Mouse (Mus musculus): ENCODE data around the gene Kif27.

Gene Kif27

DNA sequence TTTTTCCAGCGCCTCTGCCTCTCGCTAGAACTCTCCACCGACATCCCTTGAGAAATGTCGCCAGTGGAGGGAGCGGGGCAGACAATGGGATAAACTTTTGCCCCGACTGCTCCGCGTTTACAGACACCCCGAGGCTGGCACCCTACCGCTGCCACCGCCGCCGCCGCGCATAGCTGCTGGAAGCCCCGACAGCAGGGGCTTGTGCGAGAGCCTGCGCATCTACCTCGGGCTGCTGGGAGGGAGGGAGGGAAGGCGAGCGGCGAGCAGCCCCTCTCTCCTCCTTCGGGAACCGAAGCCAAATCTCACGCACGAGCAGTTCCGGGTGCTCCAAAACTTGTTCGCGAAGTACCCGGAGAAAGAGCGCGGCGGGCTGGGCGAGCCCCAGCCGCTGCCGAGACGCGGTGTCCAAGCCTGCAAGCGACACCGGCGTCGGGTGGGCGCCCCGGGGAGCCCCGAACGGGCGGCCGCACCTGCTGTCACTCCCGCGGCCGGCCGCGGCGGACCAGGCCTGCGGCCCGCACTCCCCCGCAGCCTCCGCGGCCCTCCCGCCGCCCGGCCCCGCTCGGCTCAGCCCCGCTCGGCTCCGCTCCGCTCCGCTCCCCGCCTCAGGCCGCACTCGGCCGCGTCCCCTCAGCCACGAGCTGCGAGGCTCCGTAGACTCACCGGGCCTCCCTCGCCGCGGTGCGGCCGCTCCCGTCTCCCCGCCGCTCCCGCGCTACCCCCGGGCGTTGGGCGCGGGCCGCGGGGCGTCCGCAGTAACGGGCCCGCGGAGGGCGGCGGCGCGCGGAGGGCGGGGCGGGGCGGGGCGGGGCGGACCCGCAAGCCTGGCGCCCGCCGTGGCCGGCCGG, 85.3 kb downstream of the Kif27 start:
- no peak for TF ChIP-seq GATA4 (IDR thresholded peaks at IDR 0.05; ENCODE audit: insufficient replicate concordance, low read length)

DNA sequence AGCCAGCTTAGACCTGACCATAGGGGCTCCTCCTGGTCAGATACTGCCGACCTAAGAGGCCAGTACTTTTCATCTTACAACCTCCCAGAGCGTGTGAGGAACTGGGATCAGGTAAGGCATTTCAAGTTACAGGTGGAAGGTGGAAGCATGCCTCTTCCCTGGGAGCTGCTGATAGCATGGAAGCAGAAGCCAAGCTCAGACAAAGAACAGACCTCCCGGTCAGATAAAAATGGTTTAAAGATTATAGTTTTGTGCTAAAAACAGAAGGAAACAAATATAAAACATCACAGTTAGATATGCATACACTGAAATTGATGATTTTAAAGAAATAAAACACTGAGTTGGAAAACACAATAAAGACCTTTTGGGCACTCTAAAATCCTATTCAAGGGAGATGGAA, 92.1 kb downstream of the Kif27 start:
- no peak for TF ChIP-seq GATA4 (IDR thresholded peaks at IDR 0.05; ENCODE audit: insufficient replicate concordance, low read length)

DNA sequence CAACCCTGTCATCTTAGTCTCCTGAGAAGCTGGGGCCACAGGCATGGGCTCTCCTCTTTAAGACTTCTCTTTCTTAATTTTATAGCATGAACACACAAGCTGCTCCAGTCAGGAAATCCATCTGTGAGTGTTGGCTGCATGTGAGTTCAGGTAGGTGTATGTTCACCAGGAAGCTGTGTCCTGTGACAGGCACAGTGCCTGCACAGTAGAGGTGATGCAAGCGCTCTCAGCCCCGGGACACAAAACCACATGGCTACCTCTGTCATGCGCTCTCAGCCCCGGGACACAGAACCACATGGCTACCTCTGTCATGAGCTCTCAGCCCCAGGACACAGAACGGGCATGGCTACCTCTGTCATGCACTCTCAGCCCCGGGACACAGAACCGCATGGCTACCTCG, 95.4 kb downstream of the Kif27 start:
- TF ChIP-seq GATA4 (IDR thresholded peaks at IDR 0.05; ENCODE audit: insufficient replicate concordance, low read length), result no peak

DNA sequence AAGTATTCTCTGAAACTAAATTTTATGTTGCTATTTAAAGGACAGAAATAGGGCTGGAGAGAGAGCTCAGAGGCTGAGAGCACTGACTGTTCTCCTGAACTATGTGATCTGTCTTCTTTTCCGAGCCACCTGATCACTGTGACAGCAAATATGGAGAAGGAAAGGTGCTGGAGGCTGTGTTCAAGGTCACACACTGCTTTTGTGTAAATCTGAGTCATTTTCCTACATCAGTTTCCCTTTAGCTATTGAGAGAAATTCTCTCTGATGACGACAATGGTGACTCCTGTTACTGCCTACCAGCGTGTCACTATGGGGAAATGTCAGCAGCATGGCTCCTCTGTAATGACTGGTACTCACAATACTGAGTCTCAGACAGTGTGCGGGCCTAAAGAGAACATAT, 97.2 kb downstream of the Kif27 start:
- TF ChIP-seq GATA4 (IDR thresholded peaks at IDR 0.05; ENCODE audit: insufficient replicate concordance, low read length), result no peak

DNA sequence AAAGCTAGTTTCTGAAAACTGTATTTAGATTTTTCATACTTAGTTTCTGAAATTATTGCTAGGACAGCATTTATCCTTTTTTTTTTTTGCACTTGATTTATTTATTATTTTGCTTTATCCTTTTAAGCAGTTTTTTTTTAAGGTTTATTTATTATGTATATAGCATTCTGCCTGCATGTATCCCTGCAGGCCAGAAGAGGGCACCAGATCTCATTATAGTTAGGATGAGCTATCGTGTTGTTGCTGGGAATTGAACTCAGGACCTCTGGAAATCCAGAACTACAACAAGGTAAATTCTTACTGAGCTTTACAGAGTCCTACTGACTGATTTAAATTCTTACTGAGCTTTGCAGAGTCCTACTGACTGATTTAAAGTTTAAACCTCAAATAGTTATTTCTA, 105.7 kb downstream of the Kif27 start:
- no peak for TF ChIP-seq GATA4 (IDR thresholded peaks at IDR 0.05; ENCODE audit: insufficient replicate concordance, low read length)

DNA sequence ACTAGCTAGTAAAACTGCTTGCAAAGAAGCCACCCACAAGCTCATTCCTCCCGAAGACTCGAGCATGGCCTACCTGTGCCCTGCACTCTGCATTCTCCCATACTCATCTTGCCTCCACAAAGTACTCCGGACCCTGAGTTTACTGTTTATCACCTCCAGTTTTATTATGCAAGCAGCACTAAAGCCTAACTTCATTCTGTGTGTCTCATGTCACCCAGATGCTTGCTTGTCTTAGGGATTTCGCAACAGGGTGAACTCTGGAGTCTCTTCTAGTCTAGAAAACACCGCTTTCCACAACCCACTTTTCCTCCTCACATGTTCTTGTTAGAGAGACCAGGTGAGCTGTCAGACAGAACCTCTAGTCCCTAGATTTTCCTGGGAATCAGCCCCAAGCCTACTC, 110.0 kb downstream of the Kif27 start:
- TF ChIP-seq GATA4 (IDR thresholded peaks at IDR 0.05; ENCODE audit: insufficient replicate concordance, low read length), result no peak
